10 mouse cellular contexts compared by ENCODE assay signal in genomic region chr9:45119316-45119953, GRCm38 (mm10). TPM values are rescaled to one million over a fixed set of nuclear protein-coding genes. Genes with fewer than 3 reads are reported as not detected.
DNase-seq lines count a peak whose midpoint lies in the region; ATAC-seq and TF ChIP-seq lines count a peak whose summit lies in the region.
"Had no signal": no experiment of that assay in that cellular context is flagged by ENCODE, and none has a peak within 500 bp of the region (broad histone marks: within the 10 kb centered on the region; RNA-seq: fewer than 3 reads in every experiment).

No protein-coding gene starts in this region.

- H3K4me2 ChIP-seq in heart, embryonic 12.5 days, result no peak overlapping the region
- no peak overlapping the region for H3K4me2 ChIP-seq in midbrain, embryonic 11.5 days
- peak overlapping the region; percentile 76; the same call in 1 of the 2 replicates for H3K4me2 ChIP-seq in limb, embryonic 11.5 days (ENCODE audit: low read depth, severe bottlenecking)
- H3K4me2 ChIP-seq in stomach, postnatal 0 days (replicated peaks; ENCODE audit: low read depth), result no peak overlapping the region

- 86% methylated on average over 8 of the region's 8 CpGs for whole genome bisulfite sequencing in heart, embryonic 12.5 days
- 91% methylated on average over 8 of the region's 8 CpGs for WGBS in midbrain, embryonic 11.5 days
- 96% methylated on average over 8 of the region's 8 CpGs for WGBS in midbrain, embryonic 10.5 days
- WGBS in limb, embryonic 11.5 days, result 92% methylated on average over 8 of the region's 8 CpGs
- WGBS in stomach, postnatal 0 days, result 95% methylated on average over 8 of the region's 8 CpGs

- TF ChIP-seq EP300 in stomach, postnatal 0 days (optimal IDR thresholded peaks at IDR 0.05), result no peak

- no peak overlapping the region for H3K27ac ChIP-seq in heart, embryonic 12.5 days (ENCODE audit: poor library complexity, severe bottlenecking)
- H3K27ac ChIP-seq in midbrain, embryonic 11.5 days (ENCODE audit: low read depth, low read length), result no peak overlapping the region
- H3K27ac ChIP-seq in midbrain, embryonic 10.5 days (replicated peaks), result no peak overlapping the region
- H3K27ac ChIP-seq in limb, embryonic 11.5 days (replicated peaks; ENCODE audit: low read depth, low read length), result no peak overlapping the region
- H3K27ac ChIP-seq in stomach, postnatal 0 days (replicated peaks), result no peak overlapping the region

- H3K27me3 ChIP-seq in heart, embryonic 12.5 days (replicated peaks), result peaks cover 28% of the 10 kb centered on the region
- no peaks in the 10 kb centered on the region; the same call in 1 of the 2 replicates for H3K27me3 ChIP-seq in midbrain, embryonic 11.5 days (ENCODE audit: control insufficient read depth, insufficient read depth, low read length)
- H3K27me3 ChIP-seq in midbrain, embryonic 10.5 days (ENCODE audit: low read depth, poor library complexity, severe bottlenecking), result peaks cover 48% of the 10 kb centered on the region
- H3K27me3 ChIP-seq in limb, embryonic 11.5 days (ENCODE audit: control insufficient read depth, insufficient read depth, low read length), result no peaks in the 10 kb centered on the region
- no peaks in the 10 kb centered on the region for H3K27me3 ChIP-seq in stomach, postnatal 0 days (ENCODE audit: control insufficient read depth, insufficient read depth, low read length)

- TF ChIP-seq CTCF in stomach, postnatal 0 days (IDR thresholded peaks at IDR 0.05; ENCODE audit: low read depth), result peak; percentile 52

- no peaks in the 10 kb centered on the region for H3K9me3 ChIP-seq in heart, embryonic 12.5 days (replicated peaks)
- H3K9me3 ChIP-seq in midbrain, embryonic 11.5 days (ENCODE audit: control insufficient read depth, low read length), result no peaks in the 10 kb centered on the region
- H3K9me3 ChIP-seq in midbrain, embryonic 10.5 days (replicated peaks), result no peaks in the 10 kb centered on the region
- no peaks in the 10 kb centered on the region for H3K9me3 ChIP-seq in limb, embryonic 11.5 days (ENCODE audit: control insufficient read depth, low read length)
- no peaks in the 10 kb centered on the region for H3K9me3 ChIP-seq in stomach, postnatal 0 days (ENCODE audit: control insufficient read depth, low read length)

- peaks cover 20% of the 10 kb centered on the region for H3K4me1 ChIP-seq in heart, embryonic 12.5 days (replicated peaks)
- peaks cover 7% of the 10 kb centered on the region; the same call in 1 of the 2 replicates for H3K4me1 ChIP-seq in midbrain, embryonic 11.5 days (ENCODE audit: control insufficient read depth, insufficient read depth, low read length)
- H3K4me1 ChIP-seq in midbrain, embryonic 10.5 days, result peaks cover 32% of the 10 kb centered on the region
- peaks cover 19% of the 10 kb centered on the region for H3K4me1 ChIP-seq in limb, embryonic 11.5 days (ENCODE audit: control insufficient read depth, insufficient read depth, low read length)
- H3K4me1 ChIP-seq in stomach, postnatal 0 days (replicated peaks; ENCODE audit: control insufficient read depth, insufficient read depth), result no peaks in the 10 kb centered on the region; the same call in 1 of the 2 replicates

- no peak for ATAC-seq in heart, embryonic 12.5 days (ENCODE audit: insufficient number of reproducible peaks, low FRiP score)
- no peak for ATAC-seq in midbrain, embryonic 11.5 days (ENCODE audit: low FRiP score)
- ATAC-seq in limb, embryonic 11.5 days (ENCODE audit: insufficient number of reproducible peaks, low FRiP score, low TSS enrichment, low read depth), result no peak
- no peak for ATAC-seq in stomach, postnatal 0 days (ENCODE audit: low FRiP score, low TSS enrichment)

- H3K4me3 ChIP-seq in heart, embryonic 12.5 days, result no peak overlapping the region
- no peak overlapping the region for H3K4me3 ChIP-seq in midbrain, embryonic 11.5 days (ENCODE audit: low read depth, low read length)
- no peak overlapping the region for H3K4me3 ChIP-seq in midbrain, embryonic 10.5 days
- H3K4me3 ChIP-seq in limb, embryonic 11.5 days (ENCODE audit: low read depth, low read length), result no peak overlapping the region
- no peak overlapping the region for H3K4me3 ChIP-seq in stomach, postnatal 0 days (ENCODE audit: low read depth, low read length)

- no peak overlapping the region for H3K9ac ChIP-seq in heart, embryonic 12.5 days
- no peak overlapping the region for H3K9ac ChIP-seq in midbrain, embryonic 11.5 days (ENCODE audit: low read length)
- no peak overlapping the region for H3K9ac ChIP-seq in limb, embryonic 11.5 days (ENCODE audit: low read length)
- H3K9ac ChIP-seq in stomach, postnatal 0 days (ENCODE audit: low read length), result no peak overlapping the region

- no peaks in the 10 kb centered on the region for H3K36me3 ChIP-seq in heart, embryonic 12.5 days
- H3K36me3 ChIP-seq in midbrain, embryonic 11.5 days (ENCODE audit: control insufficient read depth, insufficient read depth, low read length), result no peaks in the 10 kb centered on the region
- H3K36me3 ChIP-seq in midbrain, embryonic 10.5 days, result no peaks in the 10 kb centered on the region
- no peaks in the 10 kb centered on the region for H3K36me3 ChIP-seq in limb, embryonic 11.5 days (ENCODE audit: control insufficient read depth, insufficient read depth, low read length)
- no peaks in the 10 kb centered on the region for H3K36me3 ChIP-seq in stomach, postnatal 0 days (ENCODE audit: control insufficient read depth, insufficient read depth, low read length)

- intact Hi-C loops in left cerebral cortex, postnatal 4 days (cut with DNase I), result no loop called here

- DNase-seq in heart, adult 11 months, result peak; percentile 82
- peak; percentile 76 for DNase-seq in midbrain, embryonic 11.5 days (ENCODE audit: low spot score, missing footprints)
- no peak for DNase-seq in midbrain, embryonic 10.5 days (ENCODE audit: low spot score)
- no peak for DNase-seq in limb, embryonic 11.5 days (ENCODE audit: low spot score)
- DNase-seq in stomach, postnatal 0 days (ENCODE audit: low spot score), result no peak
- no peak for DNase-seq in left cerebral cortex, postnatal 4 days
- DNase-seq in right cerebral cortex, postnatal 4 days, result no peak
- DNase-seq: kidney, postnatal 36 days; thymus, postnatal 25 days had no signal

RNA-seq across cellular contexts. Expression of gene Scn2b, which starts 1.9 kb away (rescaled TPM):
- 1.2 and 2.1 TPM in 2 replicates for polyA plus RNA-seq in heart, embryonic 12.5 days (2016; fragmentation: Nextera tagmentation; extraction: Ambion mirVana)
- polyA plus RNA-seq in midbrain, embryonic 11.5 days (2014; fragmentation: Nextera tagmentation; extraction: Ambion mirVana), result 3.4 and 3.5 TPM in 2 replicates
- 4.2 and 5.6 TPM in 2 replicates for polyA plus RNA-seq in midbrain, embryonic 10.5 days (2016; fragmentation: Nextera tagmentation; extraction: Ambion mirVana)
- polyA plus RNA-seq in limb, embryonic 11.5 days (2014; fragmentation: Nextera tagmentation; extraction: Ambion mirVana), result 8.0 and 9.3 TPM in 2 replicates
- 0.84 and 0.94 TPM in 2 replicates for polyA plus RNA-seq in stomach, postnatal 0 days (2015; fragmentation: Nextera tagmentation; extraction: Ambion mirVana)
- 10 to 100 TPM; 17.9 to 19.4 TPM for total RNA-seq in left cerebral cortex, postnatal 4 days (2021)

RNA-seq across cellular contexts. Expression of gene Scn4b, which starts 18.8 kb away (rescaled TPM):
- polyA plus RNA-seq in heart, embryonic 12.5 days (2016; fragmentation: Nextera tagmentation; extraction: Ambion mirVana), result 0.62 and 0.91 TPM in 2 replicates
- polyA plus RNA-seq in midbrain, embryonic 11.5 days (2014; fragmentation: Nextera tagmentation; extraction: Ambion mirVana), result 0.03 and 0.08 TPM in 2 replicates
- polyA plus RNA-seq in midbrain, embryonic 10.5 days (2016; fragmentation: Nextera tagmentation; extraction: Ambion mirVana), result 0.16 and 0.28 TPM in 2 replicates
- polyA plus RNA-seq in limb, embryonic 11.5 days (2014; fragmentation: Nextera tagmentation; extraction: Ambion mirVana), result 0.24 and 0.35 TPM in 2 replicates
- 0.11 TPM in 2 replicates for polyA plus RNA-seq in stomach, postnatal 0 days (2015; fragmentation: Nextera tagmentation; extraction: Ambion mirVana)
- under 1 TPM; 0.70 to 0.89 TPM for total RNA-seq in left cerebral cortex, postnatal 4 days (2021)

RNA-seq across cellular contexts. Expression of gene Jaml, which starts 40.5 kb away (rescaled TPM):
- polyA plus RNA-seq in heart, embryonic 12.5 days (2016; fragmentation: Nextera tagmentation; extraction: Ambion mirVana), result 0.42 and 0.51 TPM in 2 replicates
- polyA plus RNA-seq in midbrain, embryonic 11.5 days (2014; fragmentation: Nextera tagmentation; extraction: Ambion mirVana), result 0.31 TPM in 1 of 2 replicates, not detected in the other
- 0.10 and 0.14 TPM in 2 replicates for polyA plus RNA-seq in midbrain, embryonic 10.5 days (2016; fragmentation: Nextera tagmentation; extraction: Ambion mirVana)
- polyA plus RNA-seq in limb, embryonic 11.5 days (2014; fragmentation: Nextera tagmentation; extraction: Ambion mirVana), result 2.1 and 2.6 TPM in 2 replicates
- 3.4 and 3.5 TPM in 2 replicates for polyA plus RNA-seq in stomach, postnatal 0 days (2015; fragmentation: Nextera tagmentation; extraction: Ambion mirVana)
- under 1 TPM in 1 of 2 experiments, not detected in 1; 0.18 TPM for total RNA-seq in left cerebral cortex, postnatal 4 days (2021)

Comparison
In these comparisons a context has a peak if more than half of its experiments do, and no peak if none do; other contexts are left out.
1. DNase-seq: peak in heart, adult 11 months (single experiment) and midbrain, embryonic 11.5 days (single experiment); none in midbrain, embryonic 10.5 days (single experiment), limb, embryonic 11.5 days (single experiment), stomach, postnatal 0 days (single experiment), left cerebral cortex, postnatal 4 days (single experiment) and right cerebral cortex, postnatal 4 days (single experiment).